Mouse (Mus musculus): Measurements from ENCODE around the gene Pigk. TPM values are rescaled to one million over a fixed set of nuclear protein-coding genes. Genes with fewer than 3 reads are reported as not detected.

The Pigk gene
- polyA plus RNA-seq, 1 experiment from 2014 or later = 51.4 TPM

DNA sequence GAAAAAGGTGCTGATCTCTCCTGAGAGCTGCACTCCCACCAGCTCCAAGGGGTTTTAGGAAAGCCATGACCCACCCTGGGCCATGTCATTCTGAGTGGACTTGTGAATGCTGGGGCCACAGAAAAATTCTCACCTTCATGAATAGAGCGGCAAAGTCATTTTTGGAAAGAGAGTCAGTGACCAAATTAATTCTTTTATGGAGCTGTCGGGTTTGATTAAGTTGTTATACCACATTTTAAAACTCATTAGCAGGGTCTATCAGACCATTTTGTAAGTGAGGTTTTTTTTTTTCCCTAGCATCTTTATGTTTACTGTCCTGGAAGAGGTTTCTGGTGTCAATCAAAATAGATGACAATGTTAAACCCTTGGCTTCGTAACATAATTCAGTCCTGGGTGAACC is 169.7 kb downstream of the Pigk start:
- ATAC-seq (ENCODE audit: insufficient number of reproducible peaks, insufficient read depth, low FRiP score, low TSS enrichment) = no peak
- Histone ChIP-seq H3K9ac (no peak overlapping the region), H3K4me3 (no peak overlapping the region), H3K36me3 (no peaks in the 10 kb centered on the region), H3K4me2 (replicated peaks) (no peak overlapping the region), H3K9me3 (no peaks in the 10 kb centered on the region), H3K27me3 (no peaks in the 10 kb centered on the region), H3K27ac (no peak overlapping the region), H3K4me1 (peaks cover 24% of the 10 kb centered on the region)
- 85% methylated on average over 3 of the region's 3 CpGs for WGBS

DNA sequence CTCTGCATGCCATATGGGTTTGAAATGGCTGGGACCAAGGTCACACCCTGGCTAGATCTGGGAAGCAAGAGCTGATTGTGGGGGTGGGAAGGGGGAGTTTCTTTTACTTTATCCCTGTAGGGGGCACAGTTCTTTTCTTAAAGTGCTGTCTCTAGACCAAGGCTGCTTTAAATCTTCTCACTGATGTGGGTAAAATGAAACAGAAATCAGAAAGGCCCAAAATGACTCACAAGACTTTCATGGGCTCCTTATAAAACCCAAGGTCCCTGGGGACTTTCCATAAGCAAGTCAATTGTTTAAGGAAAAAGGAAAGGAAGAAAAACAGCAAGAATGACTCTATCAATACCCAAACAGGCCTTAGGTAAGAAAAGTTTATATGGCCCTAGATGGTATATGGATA is 172.8 kb downstream of the Pigk start:
- Histone ChIP-seq H3K9me3 (no peaks in the 10 kb centered on the region), H3K4me1 (peaks cover 10% of the 10 kb centered on the region; the same call in 1 of the 2 replicates), H3K4me3 (no peak overlapping the region), H3K9ac (no peak overlapping the region), H3K27me3 (no peaks in the 10 kb centered on the region), H3K4me2 (replicated peaks) (no peak overlapping the region), H3K27ac (no peak overlapping the region), H3K36me3 (no peaks in the 10 kb centered on the region)
- no peak for ATAC-seq (ENCODE audit: insufficient number of reproducible peaks, insufficient read depth, low FRiP score, low TSS enrichment)

- no peak overlapping the region for H3K9ac ChIP-seq
- H3K9me3 ChIP-seq = no peaks in the 10 kb centered on the region
- H3K4me1 ChIP-seq = no peaks in the 10 kb centered on the region
- H3K4me2 ChIP-seq (replicated peaks) = no peak overlapping the region
- no peak overlapping the region for H3K27ac ChIP-seq
- no peak for ATAC-seq (ENCODE audit: insufficient number of reproducible peaks, insufficient read depth, low FRiP score, low TSS enrichment)
- H3K4me3 ChIP-seq = no peak overlapping the region
- WGBS = 71% methylated on average over 7 of the region's 7 CpGs
- H3K36me3 ChIP-seq = no peaks in the 10 kb centered on the region
- H3K27me3 ChIP-seq = no peaks in the 10 kb centered on the region
These were observed 174.2 kb downstream of the Pigk start for GRCm38 (mm10) chr3:152888116-152888515.

- 59% methylated on average over 4 of the region's 4 CpGs for WGBS
- ATAC-seq (ENCODE audit: insufficient number of reproducible peaks, insufficient read depth, low FRiP score, low TSS enrichment) = no peak
These were observed 181.0 kb downstream of the Pigk start for GRCm38 (mm10) chr3:152894935-152895334.

DNA sequence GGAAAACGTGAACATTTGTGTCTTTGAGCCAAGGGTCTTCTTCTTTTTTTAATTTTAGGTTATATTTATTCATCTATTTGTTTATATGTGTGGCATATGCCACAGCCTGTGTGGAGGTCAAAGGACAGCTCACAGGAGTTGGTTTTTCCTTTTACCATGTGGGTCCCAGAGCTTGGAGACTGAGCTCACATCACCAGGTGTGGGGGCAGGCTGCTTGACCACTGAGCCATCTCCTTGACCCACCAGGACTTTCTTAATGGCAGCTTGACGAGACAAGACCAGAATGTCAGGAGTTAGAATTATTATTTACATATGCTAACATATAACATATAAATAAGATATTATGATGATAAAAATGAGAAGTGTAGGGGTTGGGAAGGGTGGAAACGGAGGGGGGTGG is 182.2 kb downstream of the Pigk start:
- Histone ChIP-seq H3K4me3 (no peak overlapping the region), H3K27me3 (no peaks in the 10 kb centered on the region), H3K36me3 (no peaks in the 10 kb centered on the region), H3K9ac (no peak overlapping the region), H3K27ac (no peak overlapping the region), H3K4me1 (no peaks in the 10 kb centered on the region), H3K4me2 (replicated peaks) (no peak overlapping the region), H3K9me3 (no peaks in the 10 kb centered on the region)
- no peak for ATAC-seq (ENCODE audit: insufficient number of reproducible peaks, insufficient read depth, low FRiP score, low TSS enrichment)
- 69% methylated on average over 3 of the region's 3 CpGs for WGBS

More at GRCm38 (mm10) chr3:152894935-152895334, 181.0 kb downstream of the Pigk start:
- no peak overlapping the region for H3K4me3 ChIP-seq
- no peaks in the 10 kb centered on the region for H3K4me1 ChIP-seq
- H3K9ac ChIP-seq = no peak overlapping the region
- H3K9me3 ChIP-seq = no peaks in the 10 kb centered on the region
- no peak overlapping the region for H3K27ac ChIP-seq
- H3K27me3 ChIP-seq = no peaks in the 10 kb centered on the region
- no peaks in the 10 kb centered on the region for H3K36me3 ChIP-seq
- no peak overlapping the region for H3K4me2 ChIP-seq (replicated peaks)

DNA sequence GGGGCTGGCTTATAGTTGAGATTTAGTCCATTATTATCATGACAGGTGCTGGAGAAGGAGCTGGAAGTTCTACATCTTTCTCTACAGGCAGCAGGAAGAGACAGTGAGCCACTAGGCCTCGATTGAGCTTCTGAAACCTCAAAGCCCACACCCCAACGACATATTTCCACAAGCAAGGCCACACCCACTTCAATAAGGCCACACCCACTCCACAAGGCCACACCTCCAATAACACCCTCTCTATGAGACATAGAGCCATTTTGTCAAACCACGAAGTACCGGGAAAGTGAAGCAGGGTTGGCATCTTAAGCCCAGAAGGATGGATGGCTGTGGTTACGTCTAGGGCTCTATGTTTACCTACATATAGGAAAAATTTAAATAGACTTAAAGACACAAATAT is 183.3 kb downstream of the Pigk start:
- Histone ChIP-seq H3K4me1 (no peaks in the 10 kb centered on the region), H3K9ac (no peak overlapping the region), H3K9me3 (no peaks in the 10 kb centered on the region), H3K4me3 (no peak overlapping the region), H3K4me2 (replicated peaks) (no peak overlapping the region), H3K27ac (no peak overlapping the region), H3K27me3 (no peaks in the 10 kb centered on the region), H3K36me3 (no peaks in the 10 kb centered on the region)
- WGBS = 77% methylated on average over 5 of the region's 5 CpGs
- no peak for ATAC-seq (ENCODE audit: insufficient number of reproducible peaks, insufficient read depth, low FRiP score, low TSS enrichment)

- H3K9ac ChIP-seq = no peak overlapping the region
- no peaks in the 10 kb centered on the region for H3K27me3 ChIP-seq
- H3K9me3 ChIP-seq = no peaks in the 10 kb centered on the region
- no peak overlapping the region for H3K4me2 ChIP-seq (replicated peaks)
- H3K36me3 ChIP-seq = no peaks in the 10 kb centered on the region
- no peak overlapping the region for H3K4me3 ChIP-seq
- WGBS = 95% methylated on average over 9 of the region's 9 CpGs
- no peak for ATAC-seq (ENCODE audit: insufficient number of reproducible peaks, insufficient read depth, low FRiP score, low TSS enrichment)
- H3K27ac ChIP-seq = no peak overlapping the region
- H3K4me1 ChIP-seq = no peaks in the 10 kb centered on the region
These were observed 185.0 kb downstream of the Pigk start for GRCm38 (mm10) chr3:152898906-152899305.

DNA sequence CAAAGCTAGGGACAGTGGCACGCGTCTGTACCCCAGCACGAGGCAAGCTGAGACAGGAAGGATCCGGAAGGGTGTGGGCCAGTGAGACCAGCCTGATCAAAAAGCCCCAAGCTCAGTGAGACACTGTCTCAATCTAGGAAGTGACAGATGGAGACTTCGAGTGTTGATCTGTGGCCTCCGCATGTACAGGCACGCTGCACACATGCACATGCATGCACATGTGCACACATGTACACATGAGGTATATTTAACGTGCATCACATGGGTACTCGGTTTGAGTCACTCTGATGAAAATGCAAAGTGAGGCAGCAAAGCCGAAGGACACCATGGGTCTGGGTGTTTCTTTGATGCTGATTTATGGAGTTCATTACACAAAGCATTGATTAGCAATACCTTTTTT is 191.1 kb downstream of the Pigk start:
- no peak for ATAC-seq (ENCODE audit: insufficient number of reproducible peaks, insufficient read depth, low FRiP score, low TSS enrichment)
- no peaks in the 10 kb centered on the region for H3K36me3 ChIP-seq

GRCm38 (mm10) chr3:152905800-152906199 is 191.9 kb downstream of the Pigk start:
- no peaks in the 10 kb centered on the region for H3K36me3 ChIP-seq
- H3K9ac ChIP-seq = no peak overlapping the region
- H3K4me2 ChIP-seq (replicated peaks) = no peak overlapping the region
- H3K4me1 ChIP-seq = no peaks in the 10 kb centered on the region
- no peak overlapping the region for H3K4me3 ChIP-seq
- no peaks in the 10 kb centered on the region for H3K27me3 ChIP-seq
- H3K9me3 ChIP-seq = no peaks in the 10 kb centered on the region
- no peak for ATAC-seq (ENCODE audit: insufficient number of reproducible peaks, insufficient read depth, low FRiP score, low TSS enrichment)
- WGBS = 80% methylated on average over 10 of the region's 10 CpGs
- H3K27ac ChIP-seq = no peak overlapping the region

More for the DNA sequence above, 191.1 kb downstream of the Pigk start:
- H3K9ac ChIP-seq = no peak overlapping the region
- H3K9me3 ChIP-seq = no peaks in the 10 kb centered on the region
- H3K4me3 ChIP-seq = no peak overlapping the region
- no peaks in the 10 kb centered on the region for H3K4me1 ChIP-seq
- H3K27ac ChIP-seq = no peak overlapping the region
- no peak overlapping the region for H3K4me2 ChIP-seq (replicated peaks)
- H3K27me3 ChIP-seq = no peaks in the 10 kb centered on the region
- WGBS = 90% methylated on average over 10 of the region's 10 CpGs

DNA sequence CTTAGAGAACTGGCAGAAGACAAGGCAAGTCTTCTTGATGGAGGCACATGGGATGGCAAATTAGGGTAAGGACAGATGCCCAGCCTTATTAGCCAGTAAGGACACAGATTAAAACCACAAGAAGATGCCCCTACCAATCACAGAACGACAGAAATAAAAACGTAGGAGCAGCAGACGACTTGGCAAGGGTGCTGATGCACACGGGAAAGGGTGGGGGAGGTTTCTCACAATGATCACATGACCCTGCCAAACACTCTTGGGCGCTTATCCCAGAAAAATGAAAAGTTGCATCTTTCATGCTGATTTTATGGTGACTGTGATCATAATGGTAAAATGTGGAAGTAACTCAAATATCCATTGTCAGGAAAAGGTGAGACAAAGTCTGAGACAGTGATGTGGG is 193.2 kb downstream of the Pigk start:
- ATAC-seq (ENCODE audit: insufficient number of reproducible peaks, insufficient read depth, low FRiP score, low TSS enrichment) = no peak
- no peak overlapping the region for H3K4me2 ChIP-seq (replicated peaks)
- H3K27me3 ChIP-seq = no peaks in the 10 kb centered on the region
- H3K4me1 ChIP-seq = no peaks in the 10 kb centered on the region
- no peaks in the 10 kb centered on the region for H3K9me3 ChIP-seq
- no peak overlapping the region for H3K4me3 ChIP-seq
- WGBS = 83% methylated on average over 5 of the region's 5 CpGs
- no peak overlapping the region for H3K9ac ChIP-seq
- H3K27ac ChIP-seq = no peak overlapping the region
- no peaks in the 10 kb centered on the region for H3K36me3 ChIP-seq

DNA sequence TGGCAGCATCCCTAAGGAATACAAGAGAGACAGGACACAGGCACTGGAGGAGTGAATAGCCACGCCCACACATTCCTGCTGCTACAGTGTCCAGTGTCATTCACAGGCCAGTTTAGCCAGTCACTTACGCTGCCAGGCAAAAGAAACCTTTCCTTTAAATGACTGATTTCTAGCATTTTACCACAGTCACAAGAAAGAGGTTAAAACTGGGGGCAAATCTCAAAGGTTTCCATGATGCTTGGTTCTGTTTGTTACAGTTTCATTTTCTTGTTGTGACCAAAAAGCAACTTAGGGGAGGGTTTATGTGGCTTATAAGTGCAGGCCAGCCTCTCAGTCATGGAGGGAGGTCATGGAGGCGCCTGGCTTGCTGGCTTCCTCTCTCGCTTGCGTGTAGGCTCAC is 193.8 kb downstream of the Pigk start:
- no peak overlapping the region for H3K27ac ChIP-seq
- no peak overlapping the region for H3K4me3 ChIP-seq
- no peak for ATAC-seq (ENCODE audit: insufficient number of reproducible peaks, insufficient read depth, low FRiP score, low TSS enrichment)
- no peaks in the 10 kb centered on the region for H3K4me1 ChIP-seq
- no peaks in the 10 kb centered on the region for H3K9me3 ChIP-seq
- H3K36me3 ChIP-seq = no peaks in the 10 kb centered on the region
- 76% methylated on average over 5 of the region's 5 CpGs for WGBS
- no peaks in the 10 kb centered on the region for H3K27me3 ChIP-seq
- H3K4me2 ChIP-seq (replicated peaks) = no peak overlapping the region
- no peak overlapping the region for H3K9ac ChIP-seq

DNA sequence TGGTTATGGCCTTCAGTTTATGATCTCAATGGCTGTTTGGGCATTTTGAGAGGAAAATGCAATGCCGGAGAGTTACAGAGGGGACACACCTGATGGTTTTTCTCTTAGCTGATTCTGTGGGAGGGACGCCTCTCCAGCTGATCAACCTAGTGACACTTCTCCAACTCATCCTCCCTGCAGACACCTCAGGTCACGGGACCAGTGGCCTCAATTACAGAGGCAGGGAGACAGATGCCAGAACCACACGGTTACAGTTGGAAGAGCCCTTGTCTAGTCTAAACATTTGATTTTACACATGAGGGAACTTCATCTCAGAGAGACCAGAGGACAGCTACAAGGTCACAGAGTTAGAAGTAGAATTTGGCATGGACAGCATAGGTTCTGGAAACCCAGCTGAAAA is 197.7 kb downstream of the Pigk start:
- H3K9me3 ChIP-seq = no peaks in the 10 kb centered on the region
- no peaks in the 10 kb centered on the region for H3K4me1 ChIP-seq
- no peak overlapping the region for H3K4me2 ChIP-seq (replicated peaks)
- no peak overlapping the region for H3K4me3 ChIP-seq
- H3K36me3 ChIP-seq = no peaks in the 10 kb centered on the region
- H3K27me3 ChIP-seq = no peaks in the 10 kb centered on the region
- no peak for ATAC-seq (ENCODE audit: insufficient number of reproducible peaks, insufficient read depth, low FRiP score, low TSS enrichment)
- WGBS = 85% methylated on average over 4 of the region's 4 CpGs
- H3K27ac ChIP-seq = no peak overlapping the region
- H3K9ac ChIP-seq = no peak overlapping the region

Data from embryonic facial prominence, embryonic 12.5 days (tissue).